Mouse (Mus musculus) adipocyte (in vitro differentiated cells): Measurements from ENCODE around the gene Trim31.
A peak's percentile ranks its signal among the peaks of the same experiment; 100 is the strongest.

Experiments used
- DNase-seq: peaks from one replicate; pipeline ENCODE4 v3.0.0-alpha.2; 2016; ENCODE audit warnings: low spot score

Trim31 gene

DNA sequence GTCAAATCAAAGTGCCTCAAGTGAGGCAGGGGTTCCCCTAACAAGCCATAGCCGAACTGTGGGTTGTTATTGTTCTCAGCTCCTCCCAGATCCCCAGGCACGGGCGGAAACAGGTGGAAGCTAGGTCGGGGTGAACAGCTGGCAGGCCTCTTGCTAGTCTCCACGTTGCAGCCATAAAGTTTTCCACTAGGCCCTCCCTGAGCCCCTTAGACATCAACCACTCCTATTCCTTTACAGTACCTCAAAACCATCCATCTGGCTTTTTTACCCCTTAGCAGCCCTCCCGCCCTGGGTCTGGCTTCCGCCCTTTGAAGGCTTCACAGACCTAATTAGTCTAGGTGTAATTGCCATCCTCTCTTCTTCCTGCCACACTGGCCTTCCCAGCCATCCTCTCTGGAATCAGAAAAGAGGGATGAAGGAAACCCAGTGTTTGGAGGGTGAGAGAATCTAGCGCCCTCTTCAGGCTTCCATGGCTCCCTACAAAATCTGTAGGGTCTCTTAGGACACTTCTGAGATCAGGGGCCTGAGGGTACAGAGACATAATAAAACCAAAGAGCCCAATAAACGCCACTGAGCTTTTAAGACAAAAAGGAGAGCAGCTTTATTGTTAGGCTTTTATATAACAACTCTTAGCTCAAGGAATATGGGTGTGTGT is 46.3 kb downstream of the Trim31 start:
- DNase-seq = no peak

DNA sequence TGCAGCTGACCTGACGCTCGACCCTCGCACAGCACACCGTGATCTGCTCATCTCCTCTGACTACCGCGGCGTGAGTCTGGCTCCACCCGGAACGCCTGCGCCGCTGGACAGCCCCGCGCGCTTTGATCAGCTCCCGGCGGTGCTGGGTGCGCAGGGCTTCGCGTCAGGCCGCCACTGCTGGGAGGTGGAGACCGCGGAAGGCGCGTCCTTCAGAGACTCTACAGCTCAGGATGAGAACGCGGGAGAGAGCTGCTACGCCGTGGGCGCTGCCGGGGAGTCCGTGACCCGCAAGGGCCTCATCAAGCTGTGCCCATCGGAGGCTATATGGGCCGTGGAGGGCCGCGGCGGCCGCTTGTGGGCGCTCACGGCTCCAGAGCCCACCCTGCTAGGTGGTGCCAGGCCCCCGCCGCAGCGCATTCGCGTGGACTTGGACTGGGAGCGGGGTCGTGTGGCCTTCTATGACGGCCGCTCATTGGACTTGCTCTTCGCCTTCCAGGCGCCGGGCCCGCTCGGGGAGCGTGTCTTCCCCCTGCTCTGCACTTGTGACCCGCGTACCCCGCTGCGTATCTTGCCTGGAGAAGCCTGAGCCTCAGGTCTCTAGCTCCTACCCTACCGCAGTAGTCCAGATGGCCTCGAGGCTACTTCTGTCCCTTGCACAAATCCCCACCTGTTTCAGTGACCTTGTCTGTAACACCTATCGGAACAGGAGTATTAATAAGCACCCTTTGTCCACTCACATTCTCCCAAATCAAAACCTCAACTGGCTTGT is 49.3 kb downstream of the Trim31 start:
- DNase-seq = no peak

DNA sequence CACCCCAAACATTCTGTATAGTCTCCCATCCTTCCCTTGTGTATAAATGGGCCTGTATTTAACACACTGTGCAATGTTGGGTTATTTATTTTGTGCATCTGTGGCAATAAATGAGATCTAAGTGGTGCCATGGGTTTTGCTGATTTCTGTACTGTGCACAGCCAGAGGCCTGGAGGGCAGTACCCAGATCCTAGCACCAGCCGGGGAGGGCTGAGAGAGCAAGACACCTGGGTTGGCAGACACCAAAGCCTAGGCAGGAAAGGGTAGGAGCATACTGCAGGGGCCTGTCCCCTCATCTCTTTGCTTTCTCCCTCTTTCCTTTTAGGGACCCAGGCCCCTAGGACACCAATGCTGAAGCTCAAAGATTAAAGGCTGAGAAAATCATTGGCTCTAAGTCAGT is 50.4 kb downstream of the Trim31 start:
- DNase-seq = no peak

DNA sequence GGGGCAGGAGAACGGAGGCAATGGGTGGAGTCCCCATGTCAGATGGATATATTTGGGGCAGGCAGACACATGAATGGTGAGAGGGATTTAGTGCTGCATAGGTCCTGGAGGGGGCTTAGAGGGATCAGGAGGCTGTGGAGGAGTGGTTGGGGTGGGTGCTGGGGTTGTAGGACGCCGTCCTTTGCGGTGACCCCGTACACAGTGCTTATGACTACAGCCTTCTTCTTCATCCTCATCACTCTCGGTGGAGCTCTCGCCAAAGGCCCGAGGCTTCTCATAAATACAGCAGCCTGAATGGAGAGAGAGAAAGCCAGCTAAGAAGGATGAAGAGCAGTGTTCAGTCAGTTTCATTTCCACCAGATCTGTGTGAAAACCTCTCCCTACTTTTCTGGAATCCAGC is 51.3 kb downstream of the Trim31 start:
- DNase-seq = no peak

DNA sequence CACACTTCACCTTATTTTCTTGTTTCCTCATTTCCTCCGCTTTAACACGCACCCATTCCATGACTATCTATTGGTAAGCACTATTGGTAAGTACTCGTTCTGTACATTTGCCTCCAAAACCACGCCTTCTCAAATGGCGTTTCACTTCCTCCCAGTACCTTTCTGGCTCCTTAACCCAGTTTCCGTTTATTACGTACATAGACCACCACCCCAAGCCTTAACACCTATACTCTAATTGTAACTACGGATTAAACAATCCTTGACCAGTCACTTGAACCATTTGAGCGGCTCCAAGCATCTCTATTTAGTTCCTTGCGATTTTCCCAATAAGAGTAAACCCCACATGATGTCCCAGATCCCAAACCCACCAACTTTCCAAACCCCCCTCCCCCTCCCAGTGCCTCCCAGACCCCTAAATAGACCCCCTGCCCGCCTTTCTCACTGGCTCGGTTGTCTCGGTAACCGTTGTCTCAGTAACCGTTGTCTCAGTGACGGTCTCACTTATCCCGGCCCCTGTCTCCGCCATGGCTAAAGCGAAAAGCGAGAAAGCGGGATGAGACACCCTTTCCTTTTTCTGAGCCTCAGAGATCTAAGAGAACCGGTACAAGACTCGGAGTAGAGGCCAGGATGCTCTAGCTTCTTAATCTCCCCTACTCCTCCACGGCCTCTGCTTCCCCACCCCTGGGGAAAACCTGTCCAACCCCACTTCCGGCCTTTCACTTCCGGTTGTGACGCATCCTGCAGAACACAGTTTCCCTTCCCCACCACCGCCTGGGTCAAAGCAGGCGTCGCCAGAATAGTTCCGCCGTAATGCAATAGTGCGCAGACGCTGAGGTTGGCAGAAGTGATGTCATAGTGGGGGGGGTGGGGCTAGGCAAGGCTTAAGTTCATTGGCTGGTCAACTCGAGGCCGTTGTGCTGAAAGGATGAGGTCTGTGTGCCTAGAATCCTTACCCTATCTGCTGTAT is 53.3 kb downstream of the Trim31 start, which contains the start of gene Ppp1r11:
TSS of gene Ppp1r11 (minus strand) at position 761 of the 967 bp plus-strand sequence.
- DNase-seq = peak; percentile 99

DNA sequence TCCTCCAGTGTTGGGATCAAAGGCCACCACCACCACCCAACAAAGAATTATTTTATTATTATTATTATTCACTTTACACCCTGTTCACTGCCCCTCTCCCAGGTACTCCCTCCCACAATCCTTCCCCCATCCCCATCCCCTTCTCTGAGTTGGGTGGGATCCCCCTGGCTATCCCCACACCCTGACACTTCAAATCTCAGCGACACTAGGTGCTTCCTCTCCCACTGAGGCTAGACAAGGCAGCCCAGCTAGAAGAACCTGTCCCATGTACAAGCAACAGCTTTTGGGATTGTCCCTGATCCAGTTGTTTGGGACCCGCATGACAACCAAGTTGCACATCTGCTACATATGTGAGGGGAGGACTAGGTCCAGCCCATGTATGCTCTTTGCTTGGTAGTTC is 54.7 kb downstream of the Trim31 start:
- DNase-seq = no peak

DNA sequence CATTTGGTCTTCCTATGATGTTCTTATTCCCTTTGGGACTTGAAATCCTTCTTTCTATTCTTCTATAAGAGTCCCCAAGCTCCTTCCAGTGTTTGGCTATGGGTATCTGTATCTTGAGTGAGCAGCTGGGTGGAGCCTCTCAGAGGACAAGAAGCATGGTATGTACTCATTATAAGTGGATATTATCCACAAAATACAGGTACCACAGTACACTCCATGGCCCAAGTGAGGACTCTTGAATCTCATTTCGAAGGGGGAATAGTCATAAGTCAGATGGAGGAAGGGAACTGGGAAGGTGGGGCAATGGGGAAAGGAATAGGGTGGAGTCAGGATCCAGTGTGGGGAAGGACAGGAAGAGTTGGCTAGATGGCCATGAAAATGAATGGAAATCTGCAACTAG is 55.1 kb downstream of the Trim31 start:
- DNase-seq = no peak

DNA sequence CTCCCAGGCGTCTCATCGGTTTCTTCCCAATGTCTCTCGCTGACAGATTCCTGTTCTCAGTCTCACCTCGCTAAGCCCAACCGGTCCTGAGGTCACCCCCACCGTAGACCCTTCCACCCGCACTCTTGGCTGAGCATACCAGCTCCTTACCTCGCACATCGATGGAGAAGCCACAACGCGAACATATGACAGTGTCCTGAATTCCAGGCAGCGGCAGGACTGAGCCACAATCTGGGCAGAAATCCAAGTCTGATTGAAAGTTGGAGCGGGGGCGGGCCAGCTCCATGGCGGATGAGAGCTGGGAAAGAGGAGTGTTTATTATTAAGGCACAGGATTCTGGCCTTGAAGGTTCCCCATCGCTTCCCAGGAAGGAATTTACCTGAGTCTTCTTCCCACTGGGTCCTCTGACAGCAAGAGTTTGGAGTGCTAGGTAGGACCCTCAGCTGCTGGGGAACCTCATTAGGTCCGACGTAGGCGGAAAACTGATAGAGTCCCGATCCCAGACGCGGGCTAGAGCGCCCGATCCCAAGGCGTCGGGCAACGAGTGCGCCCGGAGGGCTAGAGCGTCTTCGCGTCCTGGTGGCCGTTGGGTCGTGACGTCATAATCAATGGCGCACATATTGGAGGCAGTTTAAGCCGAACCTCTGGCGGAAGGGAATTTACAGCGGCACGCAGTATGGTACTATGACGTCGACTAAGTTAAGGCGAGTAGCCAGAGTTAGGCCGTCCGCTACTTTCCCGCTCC is 60.3 kb downstream of the Trim31 start, which contains the start of the genes Znrd1 and Znrd1as:
TSS of gene Znrd1 (minus strand) at position 561 of the 745 bp plus-strand sequence.
TSS of gene Znrd1as (plus strand) at position 594 of the 745 bp plus-strand sequence.
- DNase-seq = peak; percentile 99

DNA sequence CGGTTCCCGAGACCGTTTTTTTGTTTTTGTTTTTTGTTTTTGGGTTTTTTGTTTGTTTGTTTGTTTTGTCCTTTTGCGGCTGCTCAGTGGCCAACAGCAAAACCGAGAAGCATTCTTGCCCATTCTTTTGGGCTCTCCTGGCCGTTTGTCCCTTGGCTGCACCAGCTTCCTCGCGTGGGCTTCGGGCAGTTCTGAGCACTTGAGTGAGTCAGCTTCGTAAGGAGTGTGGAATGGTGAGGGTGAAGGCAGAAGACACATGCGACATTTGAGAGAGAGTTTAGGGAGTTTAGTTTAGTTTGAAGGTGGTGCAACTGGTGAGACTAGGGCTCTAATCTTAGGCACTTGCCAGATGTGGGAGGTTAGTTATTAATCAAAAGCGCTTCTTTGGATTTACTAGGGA is 61.0 kb downstream of the Trim31 start:
- no peak for DNase-seq
